Comparison of ENCODE assay signal across 8 mouse cellular contexts in the genomic region with DNA sequence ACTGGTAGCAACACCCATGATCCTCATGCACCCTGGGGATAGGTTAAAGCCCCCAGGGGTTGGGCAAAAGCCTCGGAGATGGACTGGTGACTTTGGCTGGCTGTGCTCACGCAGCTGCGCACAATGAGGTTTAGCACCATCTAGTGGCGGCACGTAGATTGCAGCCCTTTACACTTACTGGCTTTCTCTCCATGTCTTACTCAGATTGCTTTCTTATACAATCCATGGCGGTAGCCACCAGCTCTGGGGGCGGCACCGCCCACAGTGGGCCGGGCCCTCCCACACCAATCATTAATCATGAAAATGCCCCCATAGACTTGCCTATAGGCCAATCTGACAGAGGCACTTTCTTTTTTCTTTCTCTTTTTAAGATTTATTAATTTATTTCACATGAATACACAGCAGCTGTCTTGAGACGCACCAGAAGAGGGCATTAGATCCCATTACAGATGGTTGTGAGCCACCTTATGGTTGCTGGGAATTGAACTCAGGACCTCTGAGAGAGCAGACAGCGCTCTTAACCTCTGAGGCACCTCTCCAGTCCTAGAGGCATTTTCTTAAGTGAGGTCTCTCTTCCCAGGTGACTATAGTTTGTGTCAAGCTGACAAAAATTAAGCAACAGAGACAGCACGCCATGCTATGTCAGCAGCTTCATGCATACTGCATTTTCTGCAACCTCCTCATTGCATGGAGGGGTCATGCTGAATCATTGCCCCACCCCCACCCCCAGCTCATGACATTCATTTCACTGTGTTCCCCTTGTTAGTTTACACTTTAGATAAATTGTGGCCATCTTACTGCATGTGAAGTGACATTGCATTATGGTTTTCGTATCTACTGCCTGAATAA. TPM values are rescaled to one million over a fixed set of nuclear protein-coding genes. Genes with fewer than 3 reads are reported as not detected.
DNase-seq lines count a peak whose midpoint lies in the region; ATAC-seq and TF ChIP-seq lines count a peak whose summit lies in the region.

No protein-coding gene starts in this region.

- no peak overlapping the region for H3K4me3 ChIP-seq in forebrain, embryonic 13.5 days
- H3K4me3 ChIP-seq in heart, postnatal 0 days (ENCODE audit: low read depth, low read length) = no peak overlapping the region
- no peak overlapping the region for H3K4me3 ChIP-seq in stomach, embryonic 14.5 days (ENCODE audit: low read depth, low read length)

- WGBS in forebrain, embryonic 13.5 days = 28% methylated on average over 12 of the region's 13 CpGs
- WGBS in heart, postnatal 0 days = 31% methylated on average over 12 of the region's 13 CpGs
- 30% methylated on average over 12 of the region's 13 CpGs for WGBS in stomach, embryonic 14.5 days

- peak; percentile 43 for TF ChIP-seq CTCF in heart, postnatal 0 days (IDR thresholded peaks at IDR 0.05; ENCODE audit: low read depth)

- ATAC-seq in forebrain, embryonic 13.5 days = peak; percentile 91
- peak; percentile 97 for ATAC-seq in heart, postnatal 0 days (ENCODE audit: insufficient read depth, low read depth)
- peak; percentile 71; the same call in 1 of the 2 replicates for ATAC-seq in monocyte, adult 5-6 weeks (replicated peaks; ENCODE audit: insufficient number of reproducible peaks, low FRiP score, low TSS enrichment, poor library complexity, severe bottlenecking)
- peak; percentile 98 for ATAC-seq in stomach, embryonic 14.5 days (ENCODE audit: insufficient number of reproducible peaks, insufficient read depth, low FRiP score, low read depth)

- no peak overlapping the region for H3K9ac ChIP-seq in forebrain, embryonic 13.5 days
- H3K9ac ChIP-seq in heart, postnatal 0 days (replicated peaks; ENCODE audit: low read depth, low read length) = no peak overlapping the region
- H3K9ac ChIP-seq in stomach, embryonic 14.5 days (replicated peaks; ENCODE audit: low read depth, low read length) = no peak overlapping the region

- 0 out of 2 replicates have a peak, but pooled peaks cover 9% of the 10 kb centered on the region for H3K4me1 ChIP-seq in forebrain, embryonic 13.5 days
- no peaks in the 10 kb centered on the region for H3K4me1 ChIP-seq in heart, postnatal 0 days (ENCODE audit: control insufficient read depth, insufficient read depth)
- no peaks in the 10 kb centered on the region for H3K4me1 ChIP-seq in stomach, embryonic 14.5 days (ENCODE audit: control insufficient read depth, insufficient read depth, low read length)

- H3K36me3 ChIP-seq in forebrain, embryonic 13.5 days (ENCODE audit: poor library complexity, severe bottlenecking) = no peaks in the 10 kb centered on the region
- no peaks in the 10 kb centered on the region for H3K36me3 ChIP-seq in heart, postnatal 0 days (replicated peaks; ENCODE audit: control insufficient read depth, insufficient read depth, low read length)
- H3K36me3 ChIP-seq in stomach, embryonic 14.5 days (ENCODE audit: control insufficient read depth, insufficient read depth, low read length) = no peaks in the 10 kb centered on the region

- H3K4me2 ChIP-seq in forebrain, embryonic 13.5 days = no peak overlapping the region
- no peak overlapping the region for H3K4me2 ChIP-seq in heart, postnatal 0 days (ENCODE audit: low read depth, low read length)
- H3K4me2 ChIP-seq in stomach, embryonic 14.5 days (replicated peaks; ENCODE audit: low read depth, low read length) = no peak overlapping the region

- peak; percentile 29 to 56 for DNase-seq in spleen, adult 18-20 months
- no peak for DNase-seq in spleen, adult 12 weeks (ENCODE audit: low spot score)
- DNase-seq in heart, postnatal 0 days (ENCODE audit: low spot score) = peak; percentile 69
- peak; percentile 82 for DNase-seq in kidney, postnatal 14 days
- peak; percentile 64 for DNase-seq in liver

- H3K27me3 ChIP-seq in forebrain, embryonic 13.5 days = no peaks in the 10 kb centered on the region
- H3K27me3 ChIP-seq in heart, postnatal 0 days (ENCODE audit: control insufficient read depth, insufficient read depth, low read length) = no peaks in the 10 kb centered on the region
- no peaks in the 10 kb centered on the region for H3K27me3 ChIP-seq in stomach, embryonic 14.5 days (ENCODE audit: control insufficient read depth, insufficient read depth, low read length)

- H3K27ac ChIP-seq in forebrain, embryonic 13.5 days = no peak overlapping the region; the same call in 1 of the 2 replicates
- no peak overlapping the region for H3K27ac ChIP-seq in heart, postnatal 0 days (ENCODE audit: low read depth)
- H3K27ac ChIP-seq in stomach, embryonic 14.5 days (ENCODE audit: low read length) = no peak overlapping the region

- no peak for TF ChIP-seq EP300 in heart, postnatal 0 days (IDR thresholded peaks at IDR 0.05; ENCODE audit: low read depth)

- no peaks in the 10 kb centered on the region for H3K9me3 ChIP-seq in forebrain, embryonic 13.5 days (replicated peaks)
- no peaks in the 10 kb centered on the region for H3K9me3 ChIP-seq in heart, postnatal 0 days (replicated peaks; ENCODE audit: control insufficient read depth, low read length)
- no peaks in the 10 kb centered on the region for H3K9me3 ChIP-seq in stomach, embryonic 14.5 days (ENCODE audit: control insufficient read depth, low read depth, low read length)

RNA-seq across cellular contexts. Expression of gene Hunk, which starts 35.9 kb away (rescaled TPM):
- 10.3 and 11.1 TPM in 2 replicates for polyA plus RNA-seq in forebrain, embryonic 13.5 days (2015; fragmentation: Nextera tagmentation; extraction: Ambion mirVana)
- total RNA-seq in heart, postnatal 0 days (2014; rRNA removed; ENCODE audit: low replicate concordance) = 3.3 and 7.7 TPM in 2 replicates
- polyA plus RNA-seq in heart, postnatal 0 days (2015; fragmentation: Nextera tagmentation; extraction: Ambion mirVana) = 1.4 and 1.6 TPM in 2 replicates
- total RNA-seq in monocyte, adult 5-6 weeks (2017) = not detected in 3 replicates
- 10.7 and 11.7 TPM in 2 replicates for polyA plus RNA-seq in stomach, embryonic 14.5 days (2014; fragmentation: Nextera tagmentation; extraction: Ambion mirVana)
